Mouse (Mus musculus): ENCODE measurements at regions not wholly inside any gene's neighbourhood (a gene's known extent, or its start where the extent isn't known, plus 50 kb on each side); places are given as distances from the start of the nearest gene placed in this dataset.

DNA sequence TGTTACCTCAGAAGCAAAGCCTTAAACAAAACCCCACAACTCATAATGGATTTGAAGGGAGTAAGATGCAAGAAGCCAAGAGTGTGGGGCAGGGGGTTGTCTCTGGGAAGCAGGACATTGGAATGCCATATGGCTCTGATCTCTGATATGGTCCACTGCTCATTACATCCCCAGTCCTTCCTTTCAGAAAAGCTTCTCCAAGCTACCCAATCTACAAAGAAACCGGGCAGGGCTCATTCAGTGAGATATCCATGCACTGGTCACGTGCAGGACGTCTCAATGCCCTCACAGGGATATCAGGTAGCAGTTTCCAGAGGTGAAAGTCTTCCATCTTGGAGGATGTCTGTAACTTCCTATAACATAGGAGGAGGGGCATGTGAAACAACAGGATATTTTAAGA lies 61.8 kb upstream of the Aco1 start:
- 63% methylated on average over 3 of the region's 3 CpGs for whole genome bisulfite sequencing
- no peak for DNase-seq (ENCODE audit: low read depth, low spot score)

DNA sequence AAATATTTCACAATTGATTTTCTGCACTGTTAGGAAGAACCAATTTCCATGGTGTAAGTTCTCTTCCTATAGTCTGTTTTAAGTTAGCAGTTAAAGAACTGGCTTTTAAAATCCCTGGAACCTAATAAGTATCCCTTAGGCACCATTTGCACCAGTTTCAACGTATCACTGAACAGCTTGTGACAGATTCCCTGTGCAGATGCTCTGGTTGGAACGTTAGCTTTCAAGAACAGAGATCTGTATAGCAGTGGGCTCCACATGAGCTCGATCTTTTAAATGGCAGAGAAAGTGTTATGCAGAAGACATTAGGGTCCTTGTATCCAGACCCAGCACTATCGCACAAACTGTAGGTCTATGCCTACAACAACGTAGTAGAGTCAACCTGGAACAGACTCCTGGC lies 52.6 kb upstream of the Aco1 start:
- no peak for DNase-seq (ENCODE audit: low read depth, low spot score)
- WGBS, result 76% methylated on average over 5 of the region's 5 CpGs

Data from large intestine, adult 2 months (tissue).